Mouse (Mus musculus) liver, adult 2 months (tissue): ENCODE data around the gene A3galt2. TPM values are rescaled to one million over a fixed set of nuclear protein-coding genes. Genes with fewer than 3 reads are reported as not detected.
A peak's percentile ranks its signal among the peaks of the same experiment; 100 is the strongest.

Experiments
- DNase-seq: peaks from one replicate; pipeline ENCODE4 v3.0.0-alpha.2; 2011; ENCODE audit warnings: low read depth, low spot score; ENCODE audit errors: extremely low read depth
- H3K27ac ChIP-seq: fragments of 200-500 bp; replicated peaks from 2 replicates; pipeline ENCODE4 v1.5.1; 2012; ENCODE audit warnings: low read depth, mild to moderate bottlenecking, control low read depth, inconsistent platforms, low read length; ENCODE audit not compliant: insufficient read depth
- H3K27me3 ChIP-seq: fragments of 200-500 bp; 2 replicates; pipeline ENCODE4 v1.6.1; 2012; ENCODE audit warnings: mild to moderate bottlenecking, moderate library complexity, low read length, inconsistent platforms; ENCODE audit not compliant: control insufficient read depth, insufficient read depth
- H3K36me3 ChIP-seq: fragments of 200-500 bp; 2 replicates; pipeline ENCODE4 v1.6.1; 2012; ENCODE audit warnings: low read length, inconsistent platforms; ENCODE audit not compliant: control insufficient read depth, insufficient read depth
- H3K4me1 ChIP-seq: fragments of 200-500 bp; 2 replicates; pipeline ENCODE4 v1.6.1; 2011; ENCODE audit warnings: low read length; ENCODE audit not compliant: control insufficient read depth, insufficient read depth
- H3K4me3 ChIP-seq: fragments of 200-500 bp; 2 replicates; pipeline ENCODE4 v1.5.1; 2011; ENCODE audit warnings: low read depth, mild to moderate bottlenecking, control low read depth, low read length, moderate library complexity; ENCODE audit not compliant: insufficient read depth
- H3K79me2 ChIP-seq: fragments of 200-500 bp; 2 replicates; pipeline ENCODE4 v1.6.1; 2012; ENCODE audit warnings: inconsistent platforms, mild to moderate bottlenecking, low read length, moderate library complexity; ENCODE audit not compliant: control insufficient read depth, insufficient read depth
- H3K9ac ChIP-seq: fragments of 200-500 bp; 2 replicates; pipeline ENCODE4 v1.6.1; 2012; ENCODE audit warnings: low read depth, mild to moderate bottlenecking, control low read depth, inconsistent platforms, low read length
- CTCF ChIP-seq: fragments of 200-500 bp; IDR thresholded peaks from 2 replicates; pipeline ENCODE4 v1.5.1; 2011; ENCODE audit warnings: low read depth, low read length, control low read depth
- POLR2A ChIP-seq: fragments of 200-500 bp; IDR thresholded peaks from 2 replicates; pipeline ENCODE4 v1.6.1; 2011; ENCODE audit warnings: low read length, control low read depth; ENCODE audit not compliant: insufficient read depth; ENCODE audit errors: extremely low read depth
- WGBS: fragments of 180-500 bp; shearing (Covaris S2); methylation state at CpG from one replicate; pipeline ENCODE4 v1.1.7; 2018; 5-methylcytosine and 5-hydroxymethylcytosine counted together
- polyA plus RNA-seq: library from polyadenylated mRNA; depleted of rRNA; stranded (reverse); fragments of >200 nt; gene quantifications from 2 replicates; pipeline ENCODE4 v1.2.3, GENCODE M21; 2012
- total RNA-seq: library from RNA; depleted of rRNA; stranded (reverse); fragments of >200 nt; gene quantifications from 2 replicates; pipeline ENCODE4 v1.2.3, GENCODE M21; 2014

Gene A3galt2
- total and polyA plus RNA-seq, 2 experiments = under 0.01 to 0.02 TPM

GRCm38 (mm10) chr4:128777593-128777992 lies 22.4 kb downstream of the A3galt2 start:
- no peaks in the 10 kb centered on the region for H3K79me2 ChIP-seq
- TF ChIP-seq POLR2A (no peak), CTCF (no peak)
- H3K4me1 ChIP-seq = no peaks in the 10 kb centered on the region
- no peak overlapping the region for H3K9ac ChIP-seq
- peaks cover 1% of the 10 kb centered on the region; the same call in 1 of the 2 replicates for H3K36me3 ChIP-seq
- H3K4me3 ChIP-seq = no peak overlapping the region
- H3K27ac ChIP-seq = no peak overlapping the region
- no peak for DNase-seq
- no peaks in the 10 kb centered on the region for H3K27me3 ChIP-seq
- 94% methylated on average over 11 of the region's 11 CpGs for WGBS

GRCm38 (mm10) chr4:128782037-128782436 lies 26.9 kb downstream of the A3galt2 start:
- DNase-seq = no peak
- Histone ChIP-seq H3K9ac (no peak overlapping the region), H3K4me1 (no peaks in the 10 kb centered on the region), H3K27me3 (no peaks in the 10 kb centered on the region), H3K79me2 (no peaks in the 10 kb centered on the region), H3K27ac (no peak overlapping the region), H3K4me3 (no peak overlapping the region), H3K36me3 (peaks cover 9% of the 10 kb centered on the region; the same call in 1 of the 2 replicates)
- 84% methylated on average over 7 of the region's 7 CpGs for WGBS
- TF ChIP-seq POLR2A (no peak), CTCF (no peak)

GRCm38 (mm10) chr4:128782645-128783044 lies 27.5 kb downstream of the A3galt2 start:
- DNase-seq = no peak
- H3K27me3 ChIP-seq = no peaks in the 10 kb centered on the region
- H3K4me1 ChIP-seq = no peaks in the 10 kb centered on the region
- no peak overlapping the region for H3K27ac ChIP-seq
- 85% methylated on average over 4 of the region's 4 CpGs for WGBS
- no peaks in the 10 kb centered on the region for H3K79me2 ChIP-seq
- no peak for TF ChIP-seq CTCF
- TF ChIP-seq POLR2A = no peak
- H3K9ac ChIP-seq = no peak overlapping the region
- peaks cover 9% of the 10 kb centered on the region; the same call in 1 of the 2 replicates for H3K36me3 ChIP-seq
- H3K4me3 ChIP-seq = no peak overlapping the region

GRCm38 (mm10) chr4:128784950-128785631 lies 29.9 kb downstream of the A3galt2 start:
- Histone ChIP-seq H3K4me1 (0 out of 2 replicates have a peak, but pooled peaks cover 3% of the 10 kb centered on the region), H3K79me2 (no peaks in the 10 kb centered on the region), H3K27ac (no peak overlapping the region), H3K9ac (no peak overlapping the region), H3K4me3 (no peak overlapping the region), H3K27me3 (no peaks in the 10 kb centered on the region), H3K36me3 (peaks cover 9% of the 10 kb centered on the region; the same call in 1 of the 2 replicates)
- TF ChIP-seq POLR2A (no peak), CTCF (no peak)
- WGBS = 88% methylated on average over 15 of the region's 15 CpGs
- peak; percentile 51 for DNase-seq

GRCm38 (mm10) chr4:128785921-128786654 lies 30.9 kb downstream of the A3galt2 start:
- peaks cover 9% of the 10 kb centered on the region; the same call in 1 of the 2 replicates for H3K36me3 ChIP-seq
- 0 out of 2 replicates have a peak, but pooled peaks cover 5% of the 10 kb centered on the region for H3K4me1 ChIP-seq
- 96% methylated on average over 11 of the region's 11 CpGs for WGBS
- no peak for DNase-seq
- H3K9ac ChIP-seq = no peak overlapping the region
- no peaks in the 10 kb centered on the region for H3K79me2 ChIP-seq
- H3K4me3 ChIP-seq = no peak overlapping the region
- no peaks in the 10 kb centered on the region for H3K27me3 ChIP-seq
- H3K27ac ChIP-seq = no peak overlapping the region
- TF ChIP-seq CTCF (no peak), POLR2A (no peak)
